Comparison of ENCODE assay signal across 20 mouse cellular contexts in the genomic region with DNA sequence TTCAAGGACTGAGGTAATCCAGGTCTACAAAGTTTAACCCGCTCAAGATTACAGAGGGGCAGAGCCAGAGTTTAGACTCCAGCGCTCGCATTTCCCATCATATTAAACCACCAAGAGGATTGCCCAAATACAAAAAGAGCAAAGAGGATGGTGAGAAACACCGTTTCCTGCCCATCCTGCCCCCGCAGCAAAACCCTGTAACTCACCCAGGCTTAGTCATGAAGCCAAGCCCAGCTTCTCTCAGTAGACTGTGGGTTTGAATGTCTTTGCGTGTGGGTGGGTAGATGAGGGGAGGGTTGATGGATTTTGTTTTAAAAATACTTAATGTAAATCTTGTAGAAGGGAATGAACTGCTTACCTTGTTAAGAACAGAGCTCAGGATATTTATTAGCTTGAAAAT. TPM values are rescaled to one million over a fixed set of nuclear protein-coding genes. Genes with fewer than 3 reads are reported as not detected.
DNase-seq lines count a peak whose midpoint lies in the region; ATAC-seq and TF ChIP-seq lines count a peak whose summit lies in the region.
"Had no signal": no experiment of that assay in that cellular context is flagged by ENCODE, and none has a peak within 500 bp of the region (broad histone marks: within the 10 kb centered on the region; RNA-seq: fewer than 3 reads in every experiment).

No protein-coding gene starts in this region.

- no peaks in the 10 kb centered on the region for H3K79me2 ChIP-seq in myocyte (ENCODE audit: control insufficient read depth, insufficient read depth)

- 91% methylated on average over 6 of the region's 6 CpGs for WGBS in hindbrain, embryonic 13.5 days
- 87% methylated on average over 6 of the region's 6 CpGs for WGBS in forebrain, embryonic 15.5 days

- H3K9me3 ChIP-seq in hindbrain, embryonic 13.5 days, result no peaks in the 10 kb centered on the region
- H3K9me3 ChIP-seq in forebrain, embryonic 15.5 days, result no peaks in the 10 kb centered on the region
- H3K9me3 ChIP-seq: hindbrain, embryonic 12.5 days had no signal

- H3ac ChIP-seq in myocyte (ENCODE audit: control insufficient read depth, insufficient read length), result no peak overlapping the region

- no peak for DNase-seq in frontal cortex, postnatal 10 days (ENCODE audit: low spot score in 2 of 2)
- DNase-seq in right cerebral cortex, adult 18-20 months, result peak; percentile 39
- no peak for DNase-seq in right cerebral cortex, postnatal 14 days
- peak; percentile 33 for DNase-seq in 416B (ENCODE audit: low read depth)
- DNase-seq: adrenal gland, postnatal 14 days; cerebellum, adult 18-20 months; cerebellum, adult 9-10 months; cerebellum, postnatal 14 days; gastrocnemius, adult 2 months; gastrocnemius, postnatal 14 days; heart, adult 11 months had no signal

- peaks cover 25% of the 10 kb centered on the region for H3K4me1 ChIP-seq in hindbrain, embryonic 13.5 days (replicated peaks)
- H3K4me1 ChIP-seq in forebrain, embryonic 15.5 days, result peaks cover 10% of the 10 kb centered on the region; the same call in 1 of the 2 replicates

- H3K4me3 ChIP-seq in myocyte, result no peak overlapping the region
- H3K4me3 ChIP-seq in hindbrain, embryonic 13.5 days, result no peak overlapping the region
- no peak overlapping the region for H3K4me3 ChIP-seq in forebrain, embryonic 15.5 days
- H3K4me3 ChIP-seq: gastrocnemius, adult 2 months; hindbrain, embryonic 12.5 days had no signal

- ATAC-seq in frontal cortex, adult (ENCODE audit: low TSS enrichment), result peak; percentile 71
- ATAC-seq in hindbrain, embryonic 13.5 days (ENCODE audit: low FRiP score), result no peak
- no peak for ATAC-seq in forebrain, embryonic 15.5 days (replicated peaks)
- ATAC-seq: forebrain, embryonic 14.5 days; hindbrain, embryonic 16.5 days; intestine, postnatal 0 days had no signal

- H3K36me3 ChIP-seq in myocyte (ENCODE audit: control insufficient read depth, insufficient read depth), result no peaks in the 10 kb centered on the region
- H3K36me3 ChIP-seq in hindbrain, embryonic 13.5 days, result no peaks in the 10 kb centered on the region
- no peaks in the 10 kb centered on the region for H3K36me3 ChIP-seq in forebrain, embryonic 15.5 days
- H3K36me3 ChIP-seq: hindbrain, embryonic 12.5 days had no signal

- no peak overlapping the region for H3K9ac ChIP-seq in hindbrain, embryonic 13.5 days
- H3K9ac ChIP-seq in forebrain, embryonic 15.5 days (replicated peaks), result no peak overlapping the region
- H3K9ac ChIP-seq: hindbrain, embryonic 12.5 days had no signal

- no peak for TF ChIP-seq POLR2A in myocyte (IDR thresholded peaks at IDR 0.05; ENCODE audit: insufficient read length, low read depth)

- peak overlapping the region; percentile 68 for H3K4me2 ChIP-seq in myocyte (ENCODE audit: low read depth)
- H3K4me2 ChIP-seq in hindbrain, embryonic 13.5 days, result no peak overlapping the region
- no peak overlapping the region for H3K4me2 ChIP-seq in forebrain, embryonic 15.5 days (replicated peaks)
- H3K4me2 ChIP-seq: heart, embryonic 11.5 days; hindbrain, embryonic 12.5 days had no signal

- H3K27ac ChIP-seq in hindbrain, embryonic 13.5 days, result no peak overlapping the region
- no peak overlapping the region for H3K27ac ChIP-seq in forebrain, embryonic 15.5 days (replicated peaks)
- H3K27ac ChIP-seq: gastrocnemius, adult 2 months; hindbrain, embryonic 12.5 days had no signal

- H3K27me3 ChIP-seq in myocyte (ENCODE audit: control insufficient read depth, insufficient read depth, insufficient read length), result no peaks in the 10 kb centered on the region
- peaks cover 22% of the 10 kb centered on the region for H3K27me3 ChIP-seq in hindbrain, embryonic 13.5 days
- peaks cover 4% of the 10 kb centered on the region; the same call in 1 of the 2 replicates for H3K27me3 ChIP-seq in forebrain, embryonic 15.5 days
- H3K27me3 ChIP-seq: hindbrain, embryonic 12.5 days had no signal

TF ChIP-seq in myocyte, 11 proteins besides CTCF, POLR2A, EP300 and RAD21:
- TF ChIP-seq CEBPB (IDR thresholded peaks at IDR 0.05; ENCODE audit: insufficient read depth, poor library complexity, severe bottlenecking) (no peak), MYOD1 (IDR thresholded peaks at IDR 0.05; ENCODE audit: control insufficient read depth in 1 of 3, insufficient read length in 2 of 3, low read depth in 2 of 3) (no peak), MYOG (IDR thresholded peaks at IDR 0.05; ENCODE audit: control insufficient read depth in 1 of 3, insufficient read depth in 1 of 3, insufficient read length in 2 of 3, low read depth in 2 of 3) (no peak), REST (IDR thresholded peaks at IDR 0.05; ENCODE audit: insufficient read depth, insufficient read length) (no peak), SRF (IDR thresholded peaks at IDR 0.05; ENCODE audit: control insufficient read depth, insufficient read length, low read depth) (no peak), MAX (IDR thresholded peaks at IDR 0.05; ENCODE audit: low read depth) (no peak), POLR2AphosphoS2 (IDR thresholded peaks at IDR 0.05; ENCODE audit: insufficient read length, low read depth) (no peak), TCF3 (IDR thresholded peaks at IDR 0.05; ENCODE audit: insufficient read length, low read depth) (no peak), E2F4 (IDR thresholded peaks at IDR 0.05; ENCODE audit: insufficient read depth) (no peak), TCF12 (IDR thresholded peaks at IDR 0.05; ENCODE audit: insufficient read depth, poor library complexity, severe bottlenecking) (no peak), USF1 (IDR thresholded peaks at IDR 0.05; ENCODE audit: low read depth) (no peak)

RNA-seq across cellular contexts. Expression of gene Pex3, which starts 19.5 kb away (rescaled TPM):
- 10.6 TPM for polyA plus RNA-seq in myocyte (2012; fragmentation: generic; extraction: Trizol)
- 24.7 and 25.9 TPM in 2 replicates for polyA plus RNA-seq in hindbrain, embryonic 13.5 days (2015; fragmentation: Nextera tagmentation; extraction: Ambion mirVana)
- 29.3 and 30.7 TPM in 2 replicates for polyA plus RNA-seq in forebrain, embryonic 15.5 days (2015; fragmentation: Nextera tagmentation; extraction: Ambion mirVana)

RNA-seq across cellular contexts. Expression of gene Adat2, which starts 19.7 kb away (rescaled TPM):
- 9.4 TPM for polyA plus RNA-seq in myocyte (2012; fragmentation: generic; extraction: Trizol)
- polyA plus RNA-seq in hindbrain, embryonic 13.5 days (2015; fragmentation: Nextera tagmentation; extraction: Ambion mirVana), result 2.0 and 2.1 TPM in 2 replicates
- polyA plus RNA-seq in forebrain, embryonic 15.5 days (2015; fragmentation: Nextera tagmentation; extraction: Ambion mirVana), result 2.0 and 2.2 TPM in 2 replicates

Comparison
In these comparisons a context has a peak if more than half of its experiments do, and no peak if none do; other contexts are left out.
1. DNase-seq: peak in right cerebral cortex, adult 18-20 months (single experiment) and 416B (single experiment); none in frontal cortex, postnatal 10 days (0 of 2) and right cerebral cortex, postnatal 14 days (single experiment).